Mouse (Mus musculus) frontal cortex, adult 2 months (tissue): ENCODE data around the gene Ncoa5. TPM values are rescaled to one million over a fixed set of nuclear protein-coding genes. Genes with fewer than 3 reads are reported as not detected.
A peak's percentile ranks its signal among the peaks of the same experiment; 100 is the strongest.

Experiments used
- DNase-seq, 2 experiments: peaks; one replicate each; pipeline ENCODE4 v3.0.0; 2022; ENCODE audit warnings: low spot score in 1 of 2; ENCODE audit errors: extremely low spot score in 1 of 2
- polyA plus RNA-seq: library from polyadenylated mRNA; depleted of rRNA; stranded (reverse); fragments of >200 nt; gene quantifications from 2 replicates; pipeline ENCODE4 v1.2.3, GENCODE M21; 2012; rRNA removed

Ncoa5 gene
- polyA plus RNA-seq, 1 experiment = 67.1 TPM

DNA sequence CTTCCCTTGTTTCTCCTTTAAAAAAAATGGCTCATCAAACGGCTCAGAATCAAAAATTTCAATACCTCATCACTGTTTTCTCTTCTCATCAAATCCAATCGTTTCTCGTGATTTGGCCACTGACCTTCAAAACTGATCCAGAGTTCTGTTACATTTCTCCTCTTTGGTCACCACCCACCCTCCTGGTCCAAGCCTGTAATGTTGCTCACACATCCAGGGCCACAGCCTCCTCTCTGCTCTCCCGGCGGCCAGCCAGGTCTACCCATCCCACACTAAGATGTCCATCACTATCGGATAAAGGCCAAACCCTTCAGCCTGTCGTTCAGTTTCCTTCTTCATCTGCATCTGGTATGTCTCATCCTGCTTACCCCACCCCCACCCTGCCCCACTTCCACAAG lies 72.5 kb downstream of the Ncoa5 start:
- DNase-seq = no peak

DNA sequence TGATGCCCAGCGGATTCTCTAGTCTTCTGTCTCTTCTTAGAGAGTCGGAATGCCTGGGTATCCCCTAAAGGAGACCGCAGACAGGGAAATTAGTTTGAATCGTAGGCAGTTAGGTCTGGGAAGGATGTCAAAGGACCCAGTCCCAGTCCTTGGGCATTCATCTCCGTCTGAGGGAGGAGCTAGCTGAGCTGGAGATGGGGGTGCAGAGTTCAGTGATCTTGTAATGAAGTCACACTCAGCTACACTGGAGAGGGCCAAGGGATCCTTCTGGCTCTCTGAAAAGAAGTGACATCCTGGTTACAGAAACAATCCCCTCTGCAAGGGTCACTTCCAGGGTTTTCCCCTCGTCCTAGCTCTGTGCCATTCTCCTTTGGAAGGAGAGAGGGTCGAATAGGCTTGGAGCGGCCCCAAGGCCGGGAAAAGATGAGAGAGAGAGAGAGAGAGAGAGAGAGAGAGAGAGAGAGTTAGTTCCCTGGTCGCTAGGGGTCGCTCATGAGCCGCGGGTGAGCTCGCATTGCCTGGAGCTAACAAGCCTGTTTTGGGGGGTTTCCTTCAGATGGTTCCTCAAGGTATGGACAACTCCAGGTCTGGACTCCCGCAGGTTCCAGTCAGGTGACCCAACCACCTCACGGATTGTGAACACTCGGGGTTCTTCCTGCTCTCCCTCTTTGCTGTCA lies 73.0 kb downstream of the Ncoa5 start:
- peak in 1 of 2 experiments; percentile 88 for DNase-seq

DNA sequence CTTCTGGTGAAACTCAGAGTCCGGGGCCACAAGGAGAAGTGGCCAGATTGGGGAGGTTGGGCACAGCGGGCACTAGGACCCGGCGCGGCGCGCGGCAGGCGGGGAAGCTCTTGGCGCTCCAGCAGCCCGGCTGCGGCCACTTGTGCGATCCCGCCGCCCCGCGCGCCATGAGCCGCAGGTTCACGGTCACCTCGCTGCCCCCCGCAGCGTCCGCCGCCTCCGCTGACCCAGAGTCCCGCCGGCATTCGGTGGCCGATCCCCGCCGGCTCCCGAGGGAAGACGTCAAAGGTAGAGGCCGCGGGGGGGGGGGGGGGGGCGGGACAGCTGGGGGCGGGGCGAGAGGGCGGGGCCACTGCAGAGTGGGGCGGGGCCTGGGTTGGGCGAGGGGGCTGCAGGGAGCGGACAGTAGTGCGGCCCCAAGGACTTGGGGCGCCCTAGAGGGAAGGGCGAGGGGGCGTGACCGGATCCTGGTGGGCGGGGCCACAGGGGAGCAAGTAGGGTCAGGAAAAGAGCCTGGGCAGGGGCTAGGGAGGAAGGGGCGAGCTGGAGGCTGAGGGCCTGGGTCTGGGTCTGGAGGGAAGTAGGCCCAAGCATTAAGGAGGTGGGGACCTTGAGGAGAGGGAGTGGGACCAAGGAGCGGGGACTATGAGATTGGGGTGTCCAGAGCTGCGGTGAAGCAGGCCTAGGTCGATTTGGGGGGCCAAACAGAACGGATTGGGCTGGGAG lies 73.8 kb downstream of the Ncoa5 start, which contains the start of gene Slc12a5:
Slc12a5 (plus strand) TSS at position 87 of the 726 bp plus-strand sequence.
- no peak for DNase-seq

DNA sequence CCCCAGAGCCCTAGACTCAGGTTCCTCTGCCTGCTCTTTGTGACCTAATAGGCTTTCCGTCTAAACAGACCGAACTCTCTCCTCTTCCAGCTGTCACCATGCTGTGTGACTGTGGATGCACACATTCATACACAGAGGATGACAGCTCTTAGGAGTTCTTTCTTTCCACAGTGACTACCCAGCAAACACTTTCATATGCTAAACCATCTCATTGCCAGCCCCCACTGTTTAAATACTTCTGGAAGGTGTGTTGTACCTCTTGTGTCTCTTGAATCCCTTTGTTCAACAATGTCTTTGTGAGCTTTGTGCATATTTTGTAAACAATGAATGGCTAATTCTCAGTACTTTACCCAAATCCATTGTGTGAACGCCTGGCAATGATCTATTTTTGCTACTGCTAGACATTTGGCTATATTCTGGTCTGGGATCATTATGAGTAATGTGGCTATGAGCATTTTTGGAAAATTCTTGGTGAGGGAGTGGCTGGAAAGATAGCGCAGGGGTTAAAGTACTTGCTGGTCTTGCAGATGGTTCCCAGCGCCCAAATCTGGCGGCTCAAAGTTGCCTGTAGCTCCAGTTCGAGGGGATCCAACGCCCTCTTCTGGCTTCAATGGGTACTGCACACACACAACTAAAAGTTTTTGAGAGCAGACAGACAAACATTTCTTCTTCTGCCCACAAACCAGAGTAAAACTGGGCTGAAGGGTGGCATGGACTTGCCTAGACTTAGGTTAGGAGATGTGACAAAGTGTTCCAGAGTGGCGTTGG lies 76.9 kb downstream of the Ncoa5 start:
- no peak for DNase-seq

DNA sequence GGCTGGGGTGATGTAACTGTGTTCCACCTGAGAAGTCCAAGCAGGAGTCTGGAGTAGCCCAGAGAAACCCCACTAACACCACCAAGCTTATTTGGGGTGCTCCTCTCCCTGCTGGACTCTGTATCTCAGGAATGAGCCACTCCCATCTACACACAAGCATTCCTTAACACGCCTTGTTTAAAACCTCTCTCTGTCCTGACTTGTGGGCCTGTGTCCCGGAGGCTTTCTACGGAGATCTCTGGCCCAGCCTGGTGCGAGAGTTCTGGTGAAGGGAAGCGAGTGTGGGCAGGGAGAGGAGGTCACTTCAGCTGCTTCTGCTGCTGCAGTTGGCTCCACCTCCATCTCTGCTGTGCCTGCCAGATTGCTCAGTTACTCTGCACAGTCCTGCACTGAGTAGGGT lies 78.5 kb downstream of the Ncoa5 start:
- no peak for DNase-seq

DNA sequence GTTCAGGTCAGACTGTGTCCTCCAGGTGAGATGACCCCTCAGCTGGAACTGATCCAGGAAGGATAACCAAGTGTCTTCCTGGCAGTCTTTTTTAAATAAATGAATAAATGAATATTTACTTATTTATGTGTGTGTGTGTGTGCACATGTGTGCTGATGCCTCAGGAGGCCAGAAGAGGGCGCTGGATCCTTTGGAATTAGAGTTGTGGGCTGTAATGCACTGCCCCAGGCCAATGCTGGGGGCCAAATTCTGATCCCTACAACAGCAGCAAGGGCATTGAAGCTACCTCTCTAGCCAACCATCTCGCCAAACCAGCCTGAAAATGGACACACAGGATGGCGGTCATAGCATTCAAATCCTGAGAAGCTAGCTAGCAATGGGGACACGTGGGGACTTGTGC lies 78.9 kb downstream of the Ncoa5 start:
- no peak for DNase-seq

DNA sequence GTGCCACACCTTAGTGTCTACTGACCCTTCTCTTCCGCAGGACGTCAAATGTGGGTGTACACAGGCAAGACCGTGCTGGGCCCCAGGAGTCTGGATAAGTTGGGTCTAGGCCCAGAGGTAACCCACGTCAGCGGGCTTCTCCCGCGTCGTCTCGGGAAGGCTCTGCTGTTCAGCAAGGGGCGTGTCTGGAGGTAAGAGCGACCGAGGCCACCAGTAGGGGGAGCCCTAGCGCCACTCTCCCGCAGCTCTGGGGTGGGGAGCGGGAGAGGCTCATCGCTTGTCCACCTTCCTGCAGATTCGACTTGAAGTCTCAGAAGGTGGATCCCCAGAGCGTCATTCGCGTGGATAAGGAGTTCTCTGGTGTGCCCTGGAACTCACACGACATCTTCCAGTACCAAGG lies 81.4 kb downstream of the Ncoa5 start:
- DNase-seq = peak in 1 of 2 experiments; percentile 88

DNA sequence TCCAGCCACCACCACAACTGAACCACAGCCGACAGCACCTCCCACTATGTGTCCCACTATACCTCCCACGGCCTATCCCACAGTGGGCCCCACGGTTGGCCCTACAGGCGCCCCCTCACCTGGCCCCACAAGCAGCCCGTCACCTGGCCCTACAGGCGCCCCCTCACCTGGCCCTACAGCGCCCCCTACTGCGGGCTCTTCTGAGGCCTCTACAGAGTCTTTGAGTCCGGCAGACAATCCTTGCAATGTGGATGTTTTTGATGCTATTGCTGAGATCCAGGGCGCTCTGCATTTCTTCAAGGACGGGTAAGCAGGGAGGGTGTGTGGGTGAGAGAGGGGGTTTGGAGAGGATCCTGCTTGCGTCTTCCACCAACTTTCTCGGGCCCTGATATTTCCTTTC lies 82.2 kb downstream of the Ncoa5 start:
- no peak for DNase-seq

DNA sequence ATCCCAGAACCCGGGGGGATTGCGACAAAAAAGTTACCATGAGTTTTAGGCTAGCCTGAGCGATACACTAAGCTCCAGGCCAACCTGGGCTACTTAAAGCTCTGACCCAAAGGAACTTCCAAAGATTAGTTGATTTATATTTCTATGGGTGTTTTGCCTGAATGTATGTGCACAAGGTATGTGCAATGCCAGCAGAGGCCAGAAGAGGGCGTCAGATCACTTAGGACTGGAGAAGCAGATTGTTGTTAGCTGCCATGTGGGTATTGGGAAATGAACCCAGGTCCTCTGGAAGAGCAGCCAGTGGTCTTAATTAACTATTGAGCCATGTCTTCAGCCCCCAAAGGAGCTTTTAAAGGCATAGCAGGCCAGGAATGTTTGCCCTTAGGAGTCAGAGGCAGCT lies 82.9 kb downstream of the Ncoa5 start:
- no peak for DNase-seq

DNA sequence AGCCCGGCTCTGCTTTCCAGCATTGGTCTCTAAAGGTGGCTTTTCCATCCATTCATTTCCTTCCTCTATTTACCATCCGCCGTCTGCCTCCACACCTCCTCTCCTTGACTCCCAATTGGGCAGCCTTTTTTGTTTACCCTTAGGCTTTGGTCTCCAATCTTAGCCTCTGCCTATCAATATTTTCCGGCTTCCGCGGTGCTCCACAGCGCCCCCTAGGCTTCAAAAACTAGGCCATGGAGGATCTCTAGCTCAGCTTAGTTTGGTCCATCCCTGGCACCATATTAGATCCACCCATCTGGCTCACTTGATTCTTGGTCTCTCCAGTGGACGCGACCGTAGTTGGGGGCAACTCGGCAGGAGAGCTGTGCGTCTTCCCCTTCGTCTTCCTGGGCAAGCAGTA lies 84.2 kb downstream of the Ncoa5 start:
- no peak for DNase-seq

Other genes starting within 250 kb of the Ncoa5 start
- 59.9 and 60.9 TPM in 2 replicates for gene Snx21, start 249.0 kb downstream of the Ncoa5 start, polyA plus RNA-seq
- 29.4 and 35.0 TPM in 2 replicates for gene Acot8, start 230.0 kb downstream of the Ncoa5 start, polyA plus RNA-seq
- 7.7 and 7.9 TPM in 2 replicates for gene Zswim3, start 229.8 kb downstream of the Ncoa5 start, polyA plus RNA-seq
- 18.5 and 19.3 TPM in 2 replicates for gene Zswim1, start 212.2 kb downstream of the Ncoa5 start, polyA plus RNA-seq
- 0.69 TPM in 1 of 2 replicates, not detected in the other for gene Spata25, start 206.3 kb downstream of the Ncoa5 start, polyA plus RNA-seq
- gene Ctsa, start 202.0 kb downstream of the Ncoa5 start, polyA plus RNA-seq = 177 and 194 TPM in 2 replicates
- gene Neurl2, start 201.4 kb downstream of the Ncoa5 start, polyA plus RNA-seq = 6.6 and 6.9 TPM in 2 replicates
- 154 and 170 TPM in 2 replicates for gene Pltp, start 177.2 kb downstream of the Ncoa5 start, polyA plus RNA-seq
- gene Pcif1, start 155.6 kb downstream of the Ncoa5 start, polyA plus RNA-seq = 47.4 and 47.7 TPM in 2 replicates
- gene Zfp335, start 123.1 kb downstream of the Ncoa5 start, polyA plus RNA-seq = 31.6 and 34.6 TPM in 2 replicates
- gene Mmp9, start 94.1 kb downstream of the Ncoa5 start, polyA plus RNA-seq = 1.2 and 1.3 TPM in 2 replicates
- 345 and 356 TPM in 2 replicates for gene Slc12a5, start 74.1 kb downstream of the Ncoa5 start, polyA plus RNA-seq
- gene Cd40, start 20.8 kb upstream of the Ncoa5 start, polyA plus RNA-seq = 1.5 and 1.8 TPM in 2 replicates
- not detected in 2 replicates for gene 1700025C18Rik, start 55.9 kb upstream of the Ncoa5 start, polyA plus RNA-seq
- 33.3 and 38.6 TPM in 2 replicates for gene Cdh22, start 200.0 kb upstream of the Ncoa5 start, polyA plus RNA-seq